Mouse (Mus musculus): ENCODE results near the gene Chid1. TPM values are rescaled to one million over a fixed set of nuclear protein-coding genes. Genes with fewer than 3 reads are reported as not detected.

Chid1 gene
- polyA plus RNA-seq, 1 experiment from 2014 or later = 33.3 TPM

DNA sequence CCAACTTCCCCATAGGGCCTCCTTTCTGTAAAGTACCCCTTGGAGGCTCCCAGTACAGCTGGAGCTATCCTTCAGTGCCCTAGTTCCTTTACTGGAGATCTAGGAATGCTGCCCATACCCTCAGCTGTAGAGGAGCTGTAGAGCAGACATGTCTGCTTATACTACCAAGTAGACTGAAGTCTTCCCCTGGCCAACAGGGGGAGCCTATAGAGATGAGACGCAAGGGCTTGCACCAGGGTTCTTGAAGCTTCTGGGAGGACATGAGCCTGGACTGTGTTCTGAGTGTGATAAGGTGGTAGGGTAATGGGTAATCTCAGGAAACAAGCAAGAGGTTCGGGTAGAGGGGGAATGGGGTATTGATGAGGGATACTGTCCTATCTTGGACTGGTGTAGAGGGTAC is 48.5 kb downstream of the Chid1 start:
- H3K27ac ChIP-seq (replicated peaks in 1 of 2; ENCODE audit: control insufficient read depth in 1 of 2, insufficient read depth in 1 of 2, low read depth in 2 of 2, low read length in 2 of 2) = no peak overlapping the region
- no peak overlapping the region for H3K4me2 ChIP-seq (ENCODE audit: low read length)
- no peaks in the 10 kb centered on the region for H3K27me3 ChIP-seq (ENCODE audit: control insufficient read depth, insufficient read depth, low read length)
- no peak overlapping the region for H3K4me3 ChIP-seq (ENCODE audit: control insufficient read depth in 1 of 2, insufficient read depth in 1 of 2, low read depth in 1 of 2, low read length in 2 of 2)
- no peaks in the 10 kb centered on the region for H3K4me1 ChIP-seq (ENCODE audit: control insufficient read depth in 2 of 2, insufficient read depth in 2 of 2, low read length in 2 of 2)
- WGBS = 63% methylated on average over 2 of the region's 2 CpGs
- ATAC-seq (ENCODE audit: insufficient number of reproducible peaks, insufficient read depth, low FRiP score, low read depth) = no peak
- H3K9me3 ChIP-seq (ENCODE audit: control insufficient read depth, low read length) = no peaks in the 10 kb centered on the region
- peaks cover 50% of the 10 kb centered on the region for H3K36me3 ChIP-seq (ENCODE audit: control insufficient read depth, insufficient read depth, low read length)
- no peak overlapping the region for H3K9ac ChIP-seq (ENCODE audit: low read length)

DNA sequence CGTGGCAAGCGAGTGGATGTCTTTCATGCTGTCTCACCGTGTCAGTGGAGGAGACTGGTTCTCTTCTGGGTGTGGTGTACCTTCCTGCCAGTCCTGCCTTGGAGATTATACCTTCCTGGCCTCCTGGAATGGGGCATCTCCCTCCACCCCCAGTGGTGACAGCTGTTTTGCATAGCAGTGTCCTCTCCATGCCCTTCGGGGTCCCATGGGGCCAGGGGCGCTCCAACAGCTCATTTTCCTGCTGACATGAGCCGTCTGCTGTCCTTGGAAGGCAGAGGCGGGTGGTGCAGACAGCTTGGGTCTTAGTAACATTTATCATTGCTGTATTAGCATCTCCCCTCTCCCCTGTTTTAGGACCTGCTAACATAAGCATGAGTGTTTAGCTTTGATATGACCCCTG is 52.5 kb downstream of the Chid1 start:
- peaks cover 26% of the 10 kb centered on the region for H3K36me3 ChIP-seq (ENCODE audit: control insufficient read depth, insufficient read depth, low read length)
- WGBS = 68% methylated on average over 7 of the region's 7 CpGs
- no peak for ATAC-seq (ENCODE audit: insufficient number of reproducible peaks, insufficient read depth, low FRiP score, low read depth)
- H3K27ac ChIP-seq (replicated peaks in 1 of 2; ENCODE audit: control insufficient read depth in 1 of 2, insufficient read depth in 1 of 2, low read depth in 2 of 2, low read length in 2 of 2) = no peak overlapping the region
- no peaks in the 10 kb centered on the region for H3K9me3 ChIP-seq (ENCODE audit: control insufficient read depth, low read length)
- H3K9ac ChIP-seq (ENCODE audit: low read length) = no peak overlapping the region
- peaks cover 12% of the 10 kb centered on the region for H3K27me3 ChIP-seq (ENCODE audit: control insufficient read depth, insufficient read depth, low read length)
- no peak overlapping the region for H3K4me3 ChIP-seq (ENCODE audit: control insufficient read depth in 1 of 2, insufficient read depth in 1 of 2, low read depth in 1 of 2, low read length in 2 of 2)
- H3K4me1 ChIP-seq (ENCODE audit: control insufficient read depth in 2 of 2, insufficient read depth in 2 of 2, low read length in 2 of 2) = peaks cover 5 to 18% of the 10 kb centered on the region in 2 experiments; a peak in 3 of 4 replicates
- H3K4me2 ChIP-seq (ENCODE audit: low read length) = no peak overlapping the region

DNA sequence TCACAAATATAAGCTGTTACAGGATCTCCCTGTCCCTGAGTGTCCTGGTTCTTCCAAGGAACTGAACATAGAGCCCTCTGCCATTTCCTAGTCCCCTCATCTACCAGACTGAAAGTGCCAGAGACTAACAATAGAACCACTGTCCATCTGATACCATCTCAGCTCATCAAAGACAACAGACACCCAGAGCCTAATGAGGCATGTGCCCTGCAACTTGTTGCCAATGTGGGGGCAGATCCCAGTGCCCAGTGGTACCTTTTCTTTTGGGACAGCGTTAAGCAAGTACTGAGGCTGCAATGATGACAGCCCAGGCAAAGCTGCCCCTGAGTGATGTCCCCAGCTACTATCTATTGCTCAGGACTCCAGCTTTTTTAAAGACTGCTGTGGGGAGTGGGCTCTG is 53.4 kb downstream of the Chid1 start:
- Histone ChIP-seq H3K4me2 (ENCODE audit: low read length) (no peak overlapping the region), H3K27ac (replicated peaks in 1 of 2; ENCODE audit: control insufficient read depth in 1 of 2, insufficient read depth in 1 of 2, low read depth in 2 of 2, low read length in 2 of 2) (no peak overlapping the region), H3K9ac (ENCODE audit: low read length) (no peak overlapping the region), H3K27me3 (ENCODE audit: control insufficient read depth, insufficient read depth, low read length) (peaks cover 12% of the 10 kb centered on the region), H3K36me3 (ENCODE audit: control insufficient read depth, insufficient read depth, low read length) (peaks cover 17% of the 10 kb centered on the region), H3K4me1 (ENCODE audit: control insufficient read depth in 2 of 2, insufficient read depth in 2 of 2, low read length in 2 of 2) (peaks cover 7 to 27% of the 10 kb centered on the region in 2 experiments), H3K9me3 (ENCODE audit: control insufficient read depth, low read length) (no peaks in the 10 kb centered on the region), H3K4me3 (ENCODE audit: control insufficient read depth in 1 of 2, insufficient read depth in 1 of 2, low read depth in 1 of 2, low read length in 2 of 2) (no peak overlapping the region)
- 75% methylated on average over 1 of the region's 1 CpGs for WGBS
- ATAC-seq (ENCODE audit: insufficient number of reproducible peaks, insufficient read depth, low FRiP score, low read depth) = no peak

- Histone ChIP-seq H3K4me2 (ENCODE audit: low read length) (no peak overlapping the region), H3K4me3 (ENCODE audit: control insufficient read depth in 1 of 2, insufficient read depth in 1 of 2, low read depth in 1 of 2, low read length in 2 of 2) (no peak overlapping the region), H3K9ac (ENCODE audit: low read length) (no peak overlapping the region), H3K27ac (replicated peaks in 1 of 2; ENCODE audit: control insufficient read depth in 1 of 2, insufficient read depth in 1 of 2, low read depth in 2 of 2, low read length in 2 of 2) (no peak overlapping the region), H3K9me3 (ENCODE audit: control insufficient read depth, low read length) (no peaks in the 10 kb centered on the region), H3K4me1 (ENCODE audit: control insufficient read depth in 2 of 2, insufficient read depth in 2 of 2, low read length in 2 of 2) (peaks cover 11 to 34% of the 10 kb centered on the region in 2 experiments), H3K27me3 (ENCODE audit: control insufficient read depth, insufficient read depth, low read length) (peaks cover 12% of the 10 kb centered on the region), H3K36me3 (ENCODE audit: control insufficient read depth, insufficient read depth, low read length) (peaks cover 11% of the 10 kb centered on the region; the same call in 1 of the 2 replicates)
- no peak for ATAC-seq (ENCODE audit: insufficient number of reproducible peaks, insufficient read depth, low FRiP score, low read depth)
- WGBS = 85% methylated on average over 2 of the region's 2 CpGs
These were observed 54.1 kb downstream of the Chid1 start for GRCm38 (mm10) chr7:141485606-141486005.

DNA sequence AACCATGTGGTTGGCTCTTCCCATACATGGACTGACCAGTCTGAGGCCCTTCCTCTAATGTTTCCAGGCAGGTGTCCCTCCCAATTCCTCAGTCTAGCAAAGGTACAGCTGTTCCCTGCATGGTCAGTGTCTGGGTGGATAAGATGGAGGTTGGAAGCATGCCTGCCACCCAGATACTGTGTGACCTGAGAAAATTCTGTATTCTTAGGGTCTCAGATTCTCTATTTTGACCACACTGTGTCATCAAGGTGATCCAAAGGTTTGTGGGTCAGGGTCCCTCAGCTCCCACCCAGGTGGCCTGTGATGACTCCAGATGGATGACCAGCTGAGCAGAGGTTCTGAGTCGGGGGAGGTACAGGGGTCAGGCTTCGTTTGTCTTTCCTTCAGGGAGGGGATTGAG is 54.5 kb downstream of the Chid1 start:
- WGBS = 78% methylated on average over 2 of the region's 2 CpGs
- H3K27me3 ChIP-seq (ENCODE audit: control insufficient read depth, insufficient read depth, low read length) = peaks cover 12% of the 10 kb centered on the region

GRCm38 (mm10) chr7:141484186-141485120 is 55.2 kb downstream of the Chid1 start:
- no peak for ATAC-seq (ENCODE audit: insufficient number of reproducible peaks, insufficient read depth, low FRiP score, low read depth)
- H3K4me3 ChIP-seq (ENCODE audit: control insufficient read depth in 1 of 2, insufficient read depth in 1 of 2, low read depth in 1 of 2, low read length in 2 of 2) = no peak overlapping the region
- no peak overlapping the region for H3K4me2 ChIP-seq (ENCODE audit: low read length)
- peaks cover 12% of the 10 kb centered on the region for H3K27me3 ChIP-seq (ENCODE audit: control insufficient read depth, insufficient read depth, low read length)
- 68% methylated on average over 5 of the region's 5 CpGs for WGBS
- no peak overlapping the region for H3K27ac ChIP-seq (replicated peaks in 1 of 2; ENCODE audit: control insufficient read depth in 1 of 2, insufficient read depth in 1 of 2, low read depth in 2 of 2, low read length in 2 of 2)
- H3K36me3 ChIP-seq (ENCODE audit: control insufficient read depth, insufficient read depth, low read length) = peaks cover 2% of the 10 kb centered on the region; the same call in 1 of the 2 replicates
- no peak overlapping the region for H3K9ac ChIP-seq (ENCODE audit: low read length)
- H3K9me3 ChIP-seq (ENCODE audit: control insufficient read depth, low read length) = no peaks in the 10 kb centered on the region
- H3K4me1 ChIP-seq (ENCODE audit: control insufficient read depth in 2 of 2, insufficient read depth in 2 of 2, low read length in 2 of 2) = peaks cover 11 to 36% of the 10 kb centered on the region in 2 experiments

More for the DNA sequence above, 54.5 kb downstream of the Chid1 start:
- no peak for ATAC-seq (ENCODE audit: insufficient number of reproducible peaks, insufficient read depth, low FRiP score, low read depth)
- H3K4me2 ChIP-seq (ENCODE audit: low read length) = no peak overlapping the region
- no peak overlapping the region for H3K9ac ChIP-seq (ENCODE audit: low read length)
- H3K9me3 ChIP-seq (ENCODE audit: control insufficient read depth, low read length) = no peaks in the 10 kb centered on the region
- H3K27ac ChIP-seq (replicated peaks in 1 of 2; ENCODE audit: control insufficient read depth in 1 of 2, insufficient read depth in 1 of 2, low read depth in 2 of 2, low read length in 2 of 2) = no peak overlapping the region
- peaks cover 6% of the 10 kb centered on the region; the same call in 1 of the 2 replicates for H3K36me3 ChIP-seq (ENCODE audit: control insufficient read depth, insufficient read depth, low read length)
- H3K4me1 ChIP-seq (ENCODE audit: control insufficient read depth in 2 of 2, insufficient read depth in 2 of 2, low read length in 2 of 2) = peaks cover 11 to 36% of the 10 kb centered on the region in 2 experiments
- no peak overlapping the region for H3K4me3 ChIP-seq (ENCODE audit: control insufficient read depth in 1 of 2, insufficient read depth in 1 of 2, low read depth in 1 of 2, low read length in 2 of 2)

- Histone ChIP-seq H3K4me3 (ENCODE audit: control insufficient read depth in 1 of 2, insufficient read depth in 1 of 2, low read depth in 1 of 2, low read length in 2 of 2) (no peak overlapping the region), H3K27ac (replicated peaks in 1 of 2; ENCODE audit: control insufficient read depth in 1 of 2, insufficient read depth in 1 of 2, low read depth in 2 of 2, low read length in 2 of 2) (no peak overlapping the region), H3K9me3 (ENCODE audit: control insufficient read depth, low read length) (no peaks in the 10 kb centered on the region), H3K36me3 (ENCODE audit: control insufficient read depth, insufficient read depth, low read length) (no peaks in the 10 kb centered on the region; the same call in 1 of the 2 replicates), H3K4me2 (ENCODE audit: low read length) (no peak overlapping the region), H3K4me1 (ENCODE audit: control insufficient read depth in 2 of 2, insufficient read depth in 2 of 2, low read length in 2 of 2) (peaks cover 13 to 40% of the 10 kb centered on the region in 2 experiments), H3K27me3 (ENCODE audit: control insufficient read depth, insufficient read depth, low read length) (peaks cover 12% of the 10 kb centered on the region), H3K9ac (ENCODE audit: low read length) (no peak overlapping the region)
- WGBS = 82% methylated on average over 6 of the region's 6 CpGs
- ATAC-seq (ENCODE audit: insufficient number of reproducible peaks, insufficient read depth, low FRiP score, low read depth) = no peak
These were observed 56.5 kb downstream of the Chid1 start for GRCm38 (mm10) chr7:141483114-141483653.

Measured in heart, embryonic 14.5 days (tissue).